Mouse (Mus musculus) layer of hippocampus, adult 18-20 months (tissue): ENCODE data around the gene Zfp281. TPM values are rescaled to one million over a fixed set of nuclear protein-coding genes. Genes with fewer than 3 reads are reported as not detected.

Experiments used
- DNase-seq, 2 experiments: peaks; one replicate each; pipeline ENCODE4 v3.0.0; 2022; ENCODE audit warnings: low spot score in 2 of 2
- long read RNA-seq: library from polyadenylated mRNA; stranded (forward); transcript quantifications from one replicate; pipeline ENCODE4 v2.0.0, GENCODE M21; 2021
- total RNA-seq, 2 experiments: library from RNA; stranded (reverse); gene quantifications; 2 replicates each; pipeline ENCODE4 v1.2.3; 2021

Zfp281 gene
- 10 to 100 TPM; 33.1 to 36.0 TPM for total RNA-seq
- long read RNA-seq, full-length matches to known transcripts: 46 of 68 reads
- long read RNA-seq, partial matches to known transcripts: 0 of 68 reads
- long read RNA-seq, other reads (novel, unspliced or antisense): 22 of 68 reads

DNA sequence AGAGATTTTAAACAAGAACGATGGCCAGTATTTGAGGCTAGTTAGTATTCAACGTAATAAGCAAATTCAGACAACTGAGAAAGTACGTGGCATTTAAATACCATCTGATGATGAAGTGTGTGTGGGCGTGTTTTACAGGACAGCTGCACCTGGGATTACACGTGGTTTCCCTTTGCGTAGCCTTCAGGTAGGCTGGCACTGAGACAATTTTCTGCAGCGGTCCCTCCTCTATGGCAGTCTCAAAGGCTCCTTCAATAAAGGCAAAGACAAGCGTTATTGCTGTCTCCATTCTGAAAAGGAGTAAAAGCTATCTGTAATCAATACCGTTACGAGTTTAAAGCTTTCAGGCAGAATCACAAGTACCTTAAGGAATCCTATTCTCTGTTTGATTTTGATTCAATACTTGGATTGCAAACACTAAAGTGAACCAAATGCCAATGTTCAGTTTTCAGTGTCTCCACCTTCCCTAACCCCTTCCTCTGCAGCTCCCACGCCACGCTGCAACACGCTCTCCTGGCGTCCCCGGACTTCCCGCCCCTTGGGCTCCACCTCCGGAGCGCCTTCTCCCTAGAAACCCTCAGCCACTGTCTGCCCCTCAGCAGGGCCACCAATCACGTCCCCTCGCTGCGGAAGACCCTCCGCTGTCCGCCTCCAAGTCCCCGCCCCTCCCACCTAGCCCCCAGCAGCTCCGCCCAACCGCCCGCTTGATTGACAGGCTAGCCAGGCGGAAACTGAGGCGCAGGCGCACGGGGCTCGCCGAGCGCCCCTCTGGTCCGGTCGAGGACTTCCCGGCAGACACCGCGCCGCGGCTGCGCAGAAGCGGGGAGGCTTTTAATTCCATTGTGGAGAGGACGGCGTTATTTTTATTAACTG, at the start of gene Zfp281:
TSS of gene Zfp281 (plus strand) at position 756 of the 873 bp plus-strand sequence.
- peak; percentile 96 to 97 for DNase-seq

DNA sequence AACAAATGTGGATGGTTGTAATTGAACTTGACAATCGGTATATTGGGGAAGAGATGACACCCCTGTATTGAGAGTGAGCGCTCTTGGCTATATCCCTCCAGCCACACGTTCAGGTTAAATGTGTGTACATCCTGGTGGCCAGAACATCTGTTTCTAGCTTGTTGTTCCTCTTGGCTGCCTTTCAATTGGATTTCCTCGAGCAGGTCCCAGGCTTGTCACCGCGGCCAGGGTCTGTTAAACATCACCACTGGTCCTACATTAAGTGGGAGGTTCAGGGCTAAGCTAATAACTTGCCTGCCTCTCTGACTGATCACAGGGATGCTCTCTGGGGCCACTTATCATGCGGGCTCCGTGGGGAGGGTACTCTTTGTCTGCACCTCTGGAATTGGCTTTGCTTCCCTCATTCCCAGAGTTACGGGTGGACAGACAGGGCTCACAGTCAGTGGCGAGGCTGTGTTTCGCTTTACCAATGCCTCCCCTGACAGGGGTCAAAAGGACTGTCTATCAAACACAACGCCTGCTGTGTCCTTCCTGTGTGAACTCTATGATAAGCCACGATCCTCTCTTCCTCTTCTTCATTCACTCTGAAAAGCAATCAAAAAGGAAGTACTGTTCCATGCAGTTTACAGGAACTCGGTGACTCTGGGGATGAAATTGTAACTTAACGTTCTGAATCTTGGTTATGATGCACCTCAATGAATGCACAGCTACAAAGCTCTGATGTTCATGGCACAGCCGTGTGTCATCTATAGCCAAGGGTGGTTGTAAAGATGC, 46.6 kb upstream of the Zfp281 start:
- DNase-seq: no peak

DNA sequence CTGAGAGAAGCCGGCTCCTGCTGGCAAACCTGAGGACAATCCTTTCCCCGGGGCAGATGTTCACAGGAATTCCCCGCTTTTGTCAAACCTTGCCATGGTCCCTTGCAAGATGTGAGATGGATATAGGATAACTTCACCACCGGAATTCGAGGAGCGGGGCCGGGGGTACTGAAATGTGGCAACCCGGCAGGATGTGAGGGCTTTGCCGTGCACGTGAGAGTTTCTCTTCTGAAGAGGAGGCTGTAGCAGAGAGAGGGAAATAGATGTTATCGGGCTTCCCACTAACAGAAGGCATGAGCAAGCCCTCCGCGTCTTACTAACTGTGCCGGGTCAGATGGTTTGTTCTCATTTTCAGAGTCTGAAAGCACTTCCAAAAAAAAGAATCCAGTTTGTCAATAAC, 45.3 kb upstream of the Zfp281 start:
- DNase-seq: no peak

DNA sequence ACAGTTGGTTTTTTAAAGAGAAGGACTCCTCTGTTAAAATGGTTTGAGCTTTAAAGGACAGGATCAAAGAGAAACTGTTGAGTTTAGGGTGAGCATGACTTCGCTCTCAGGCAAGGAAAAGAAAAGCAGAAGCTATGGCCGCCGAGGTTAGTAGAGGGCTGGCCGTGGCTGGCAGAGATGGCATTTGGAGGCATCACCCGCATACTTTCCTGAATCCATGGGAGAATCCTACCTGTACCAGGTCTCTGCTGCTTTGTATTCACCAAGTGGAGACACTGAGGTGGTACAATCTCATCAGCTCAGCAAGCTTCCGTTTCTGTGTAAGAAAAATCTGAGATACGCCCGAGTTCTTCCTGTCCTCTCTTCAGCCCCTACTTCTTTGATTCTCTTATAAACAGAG, 44.4 kb upstream of the Zfp281 start:
- DNase-seq: no peak

DNA sequence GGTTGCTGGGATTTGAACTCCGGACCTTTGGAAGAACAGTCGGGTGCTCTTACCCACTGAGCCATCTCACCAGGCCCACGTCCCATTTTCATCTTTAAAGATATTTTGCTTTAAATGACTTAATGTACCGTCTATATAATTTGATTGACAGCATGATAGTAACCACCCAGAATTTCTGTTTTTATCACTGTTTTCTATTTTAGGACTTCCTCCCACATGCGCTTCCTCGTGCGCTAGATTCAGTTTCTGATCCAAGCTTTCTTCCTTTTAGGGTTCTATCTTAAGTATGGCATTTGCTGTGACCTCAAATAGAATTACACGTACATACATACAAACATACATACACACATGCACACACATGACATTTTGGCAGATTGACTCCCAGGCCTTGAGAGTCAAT, 42.9 kb upstream of the Zfp281 start:
- DNase-seq: no peak

DNA sequence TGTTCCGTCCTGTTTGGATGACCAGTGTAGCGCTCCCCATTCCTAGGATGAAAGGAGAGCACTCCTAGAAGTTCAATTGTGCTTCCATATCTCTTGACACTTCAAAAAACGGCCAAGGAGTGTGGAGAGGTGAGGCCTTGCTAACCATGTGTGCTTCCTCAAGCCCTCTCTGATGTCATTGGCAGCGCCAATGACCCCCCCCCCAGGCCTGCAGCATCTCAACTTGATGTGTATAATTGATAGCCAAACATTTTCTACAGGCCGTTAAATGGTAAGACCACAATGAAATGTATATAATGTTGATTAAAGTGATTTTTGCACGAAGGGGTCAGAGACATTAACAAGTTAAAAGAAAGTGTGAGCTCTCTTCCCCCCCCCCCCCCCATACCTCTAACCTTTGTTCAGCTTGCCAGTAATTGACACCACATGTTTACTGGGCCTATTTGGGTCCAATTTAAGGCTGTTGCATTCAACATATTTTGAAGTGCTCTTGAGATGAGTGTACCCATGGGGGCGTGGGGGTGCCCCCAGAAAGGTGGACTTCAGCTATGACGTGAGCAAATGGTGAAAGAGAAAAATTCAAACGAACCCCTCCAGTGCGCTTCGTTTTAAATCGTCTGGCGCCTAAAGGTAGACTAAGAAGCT, 36.8 kb upstream of the Zfp281 start:
- DNase-seq: no peak

DNA sequence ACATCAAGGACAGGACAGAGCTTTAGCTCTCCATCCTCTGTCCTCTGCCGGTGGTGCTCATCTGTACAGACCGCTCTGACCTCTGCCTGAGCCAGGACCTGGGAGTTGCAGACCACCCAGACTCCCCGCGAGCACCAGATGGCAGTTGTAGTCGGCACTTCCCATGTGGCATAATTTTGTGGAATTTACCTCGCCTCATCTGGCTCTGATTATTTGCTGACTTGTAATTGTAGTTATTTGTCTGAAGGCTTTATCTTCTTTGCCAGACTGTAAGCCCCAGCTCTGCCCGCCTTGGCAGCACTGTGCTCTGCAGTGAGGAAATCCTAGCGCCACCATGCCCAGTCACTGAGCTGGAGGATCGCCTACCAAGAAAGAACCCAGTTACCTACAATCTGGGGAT, 35.8 kb upstream of the Zfp281 start:
- DNase-seq: no peak

DNA sequence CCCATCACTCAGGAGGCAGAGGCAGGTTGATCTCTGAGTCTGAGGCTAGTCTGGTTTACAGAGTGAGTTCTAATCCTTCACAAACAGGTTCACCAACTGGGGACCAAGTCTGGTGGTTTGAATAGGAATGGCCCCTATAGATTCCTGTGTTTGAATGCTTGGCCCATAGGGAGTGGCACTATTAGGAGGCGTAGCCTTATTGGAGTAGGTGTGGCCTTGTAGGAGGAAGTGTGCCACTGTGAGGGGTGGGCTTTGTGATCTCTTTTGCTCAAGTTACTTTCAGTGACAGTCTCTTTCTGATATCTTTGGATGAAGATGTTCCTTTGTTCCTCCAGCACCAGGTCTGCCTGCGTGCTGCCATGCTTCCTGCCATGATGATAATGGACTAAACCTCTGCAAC, 32.0 kb upstream of the Zfp281 start:
- no peak for DNase-seq

DNA sequence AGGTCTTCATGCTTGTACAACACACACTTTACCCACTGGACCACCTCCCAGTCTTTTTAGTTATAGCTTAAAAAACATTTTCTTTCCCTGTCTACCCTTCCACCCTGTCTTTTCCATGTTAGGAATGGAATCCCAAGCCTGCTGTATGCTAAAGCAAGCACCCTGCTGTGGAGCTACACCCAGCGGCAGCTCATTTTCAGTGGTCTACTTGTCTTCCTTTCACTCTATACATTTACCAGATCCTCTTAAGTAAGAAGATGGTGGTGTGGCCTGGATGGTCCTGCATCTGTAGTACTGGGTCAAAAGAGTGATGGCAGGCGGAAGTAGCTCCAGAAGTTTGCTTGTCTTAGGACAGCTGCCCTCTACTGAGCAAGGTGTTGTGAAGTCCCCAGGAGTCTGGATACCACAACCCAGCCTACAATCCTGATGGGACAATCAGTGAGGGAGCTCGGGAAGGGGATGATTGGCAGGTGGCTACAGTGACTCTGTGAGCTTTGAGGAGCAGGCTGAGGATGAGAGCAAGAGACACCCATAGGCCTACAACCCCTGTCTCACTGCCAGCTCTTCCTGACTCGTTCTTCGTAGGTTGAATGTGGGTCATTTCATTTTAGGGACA, 30.4 kb upstream of the Zfp281 start:
- no peak for DNase-seq

DNA sequence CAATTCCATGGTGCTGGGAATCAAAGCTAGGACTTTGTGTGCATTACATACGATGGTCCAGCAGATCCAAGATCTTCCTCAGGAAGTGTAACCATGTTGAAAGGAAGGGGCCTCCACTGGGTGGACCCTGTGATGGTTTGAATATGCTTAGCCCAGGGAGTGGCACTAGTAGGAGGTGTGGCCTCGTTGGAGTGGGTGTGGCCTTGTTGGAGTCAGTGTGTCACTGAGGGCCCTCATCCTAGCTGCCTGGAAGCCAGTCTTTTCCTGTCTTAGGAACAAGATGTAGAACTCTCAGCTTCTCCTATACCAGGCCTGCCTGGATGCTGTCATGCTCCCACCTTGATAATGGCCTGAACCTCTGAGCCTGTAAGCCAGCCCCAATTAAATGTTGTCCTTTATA, 27.9 kb upstream of the Zfp281 start:
- DNase-seq: no peak

DNA sequence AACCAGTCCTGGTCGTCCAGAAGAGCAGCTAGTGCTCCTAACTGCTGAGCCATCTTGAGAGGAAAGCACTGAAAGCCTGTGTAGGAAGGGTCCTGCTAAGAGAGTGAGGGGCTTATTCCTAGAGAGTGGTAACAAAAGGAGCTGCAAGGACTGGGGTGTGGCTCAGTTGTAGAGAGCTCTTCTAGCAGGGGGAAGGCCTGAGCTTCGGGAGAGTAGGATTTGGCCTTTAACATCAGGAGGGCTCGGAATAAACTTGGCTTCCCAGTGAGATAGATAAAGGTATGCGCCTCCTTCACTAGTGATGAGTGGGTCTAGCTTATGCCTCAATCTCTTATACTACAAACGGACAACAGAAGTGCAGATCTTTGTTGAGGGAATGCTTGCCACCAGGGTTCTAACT, 26.4 kb upstream of the Zfp281 start:
- DNase-seq: no peak

DNA sequence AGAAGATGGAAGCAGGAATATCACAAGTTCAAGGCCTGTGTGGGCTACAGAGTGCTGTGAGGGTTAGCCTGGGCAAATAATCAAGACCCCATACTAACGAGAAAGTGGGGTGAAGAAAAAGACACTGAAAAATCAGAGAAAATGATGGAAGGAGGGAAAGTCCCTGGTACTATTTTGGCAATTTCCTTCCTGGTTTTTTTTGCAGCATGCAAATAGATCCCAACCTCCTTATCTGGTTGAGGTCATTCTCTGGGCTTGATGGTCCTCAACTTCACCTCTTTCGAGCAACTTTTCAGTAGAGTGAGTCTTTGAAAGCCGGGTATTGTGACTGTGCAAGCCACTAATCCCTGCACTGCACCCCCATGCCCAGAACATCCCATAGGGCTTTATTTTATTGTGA, 24.6 kb upstream of the Zfp281 start:
- DNase-seq: no peak

DNA sequence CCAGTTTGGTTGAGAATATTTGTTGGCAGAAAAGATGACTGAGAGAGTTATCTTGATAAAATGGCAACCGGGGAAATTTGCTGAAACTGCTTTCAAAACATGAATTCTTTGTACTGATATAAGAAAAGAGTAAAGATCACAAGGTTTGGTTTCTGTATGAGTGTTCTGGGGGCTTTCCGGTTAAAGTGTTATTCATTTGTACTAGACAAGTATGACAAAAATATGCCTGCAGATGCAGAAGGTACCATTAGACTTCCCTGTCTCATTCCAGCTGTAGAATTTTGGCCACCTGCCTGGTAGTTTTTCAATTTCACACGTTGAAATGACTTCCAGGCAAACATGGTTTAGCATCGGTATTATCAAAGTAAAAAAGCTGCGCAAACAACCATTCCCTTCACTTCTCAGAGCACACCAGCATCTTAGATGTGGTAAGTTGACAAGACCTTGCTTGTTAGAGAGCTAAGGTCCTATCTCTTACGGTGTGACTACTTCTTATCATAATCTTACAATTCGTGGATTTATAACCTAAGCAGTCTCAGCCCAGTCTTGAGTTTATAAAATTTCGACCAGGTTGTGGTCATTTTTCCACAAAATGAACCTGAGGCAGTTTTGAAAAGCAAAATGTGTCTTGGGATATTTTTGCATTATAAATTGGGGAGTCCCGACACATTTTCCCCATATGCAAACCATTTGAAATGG, 23.9 kb upstream of the Zfp281 start:
- no peak for DNase-seq

DNA sequence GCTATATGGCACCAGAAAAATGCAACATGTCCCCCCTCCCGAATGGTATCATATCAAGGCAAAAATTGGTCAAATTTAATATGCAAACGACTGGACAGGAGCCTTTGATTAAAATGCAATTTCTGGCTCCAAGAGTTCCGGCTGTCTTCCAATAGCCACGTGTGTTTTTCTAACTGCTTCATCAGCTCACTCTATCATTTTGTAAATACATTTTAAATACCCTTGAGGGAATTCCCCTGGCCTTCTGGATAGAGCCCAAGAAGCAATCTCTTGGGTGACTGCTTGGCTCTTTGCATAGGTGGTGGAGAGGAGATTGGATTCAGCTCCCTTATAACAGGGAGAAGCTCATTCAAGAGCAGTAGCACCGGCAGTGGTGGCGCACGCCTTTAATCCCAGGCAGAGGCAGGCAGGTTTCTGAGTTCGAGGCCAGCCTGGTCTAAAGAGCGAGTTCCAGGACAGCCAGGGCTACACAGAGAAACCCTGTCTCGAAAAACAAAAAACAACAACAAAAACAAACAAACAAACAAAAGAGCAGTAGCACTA, 23.3 kb upstream of the Zfp281 start:
- DNase-seq: no peak

DNA sequence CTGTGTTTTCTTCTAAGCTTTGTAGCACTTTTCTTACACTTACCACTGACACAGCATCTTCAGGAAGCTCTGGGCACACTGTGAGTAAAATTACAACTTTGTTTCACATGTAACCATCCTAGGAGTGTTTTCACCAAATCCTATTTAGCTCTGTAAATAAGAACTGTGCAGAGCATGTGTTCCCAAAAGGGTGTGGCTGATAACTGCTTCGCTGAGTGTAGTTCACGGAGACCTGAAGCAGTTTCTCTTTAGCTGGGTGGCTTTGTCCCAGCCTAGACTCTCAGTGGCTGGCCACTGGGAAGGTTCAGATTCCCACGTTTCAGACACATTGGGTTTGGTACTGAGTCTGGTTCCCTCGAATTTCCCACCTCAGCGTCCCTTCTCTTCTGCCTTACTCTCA, 22.4 kb upstream of the Zfp281 start:
- DNase-seq: no peak

DNA sequence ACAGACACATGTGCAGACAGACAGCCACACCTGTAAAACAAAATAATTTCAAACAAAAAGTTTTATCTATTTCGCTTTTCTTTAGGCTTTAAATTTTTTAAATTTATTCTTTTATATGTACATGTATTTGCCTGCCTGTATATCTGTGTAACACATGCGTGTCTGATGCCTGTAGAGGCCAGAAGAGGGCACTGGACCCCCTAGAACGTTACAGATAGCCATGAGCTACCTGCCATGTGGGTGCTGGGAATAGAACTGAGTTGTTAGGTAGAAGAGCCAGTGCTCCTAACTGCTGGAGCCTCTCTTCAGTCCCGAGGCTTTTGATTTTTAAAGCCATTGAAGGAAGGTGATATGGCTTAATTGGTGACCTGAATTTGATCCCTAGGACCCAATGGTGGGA, 20.5 kb upstream of the Zfp281 start:
- no peak for DNase-seq

DNA sequence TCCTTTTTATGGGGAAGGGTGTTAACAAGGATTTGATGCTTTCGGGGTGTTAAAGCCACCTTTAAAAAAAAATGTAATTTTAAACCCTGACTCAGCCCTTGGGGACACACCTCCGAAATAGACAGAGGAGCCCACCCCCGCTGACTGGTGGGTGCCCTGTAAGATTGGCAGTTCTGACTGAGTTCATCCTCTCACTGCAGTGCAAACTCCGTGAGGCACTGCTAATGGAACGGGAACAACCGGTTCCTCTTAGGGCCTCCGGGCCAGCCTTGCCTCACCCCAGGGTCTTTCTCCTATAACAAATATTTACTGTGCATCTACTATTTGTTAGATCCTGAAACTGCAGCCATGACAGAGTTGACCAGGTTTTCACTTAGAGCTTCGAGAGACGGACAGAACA, 18.9 kb upstream of the Zfp281 start:
- DNase-seq: no peak

DNA sequence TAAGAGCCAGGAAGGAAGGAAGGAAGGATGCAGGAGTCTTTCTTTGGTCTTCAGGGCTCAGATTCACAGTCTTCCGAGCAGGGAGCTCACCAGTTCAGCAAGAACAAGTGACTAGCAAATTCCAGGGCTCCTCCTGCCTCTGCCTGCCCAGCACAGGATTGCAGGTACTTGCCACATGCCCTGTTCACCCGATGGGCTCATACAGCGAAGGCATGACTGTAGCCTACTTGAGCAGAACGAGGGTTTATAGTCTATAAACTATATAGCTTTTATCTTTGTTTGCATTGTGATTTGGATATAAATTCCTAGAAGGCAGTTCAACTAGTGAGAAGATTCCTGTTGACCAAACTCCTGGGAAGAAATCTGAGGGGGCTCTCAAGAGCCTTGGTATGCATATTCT, 18.4 kb upstream of the Zfp281 start:
- DNase-seq: no peak

DNA sequence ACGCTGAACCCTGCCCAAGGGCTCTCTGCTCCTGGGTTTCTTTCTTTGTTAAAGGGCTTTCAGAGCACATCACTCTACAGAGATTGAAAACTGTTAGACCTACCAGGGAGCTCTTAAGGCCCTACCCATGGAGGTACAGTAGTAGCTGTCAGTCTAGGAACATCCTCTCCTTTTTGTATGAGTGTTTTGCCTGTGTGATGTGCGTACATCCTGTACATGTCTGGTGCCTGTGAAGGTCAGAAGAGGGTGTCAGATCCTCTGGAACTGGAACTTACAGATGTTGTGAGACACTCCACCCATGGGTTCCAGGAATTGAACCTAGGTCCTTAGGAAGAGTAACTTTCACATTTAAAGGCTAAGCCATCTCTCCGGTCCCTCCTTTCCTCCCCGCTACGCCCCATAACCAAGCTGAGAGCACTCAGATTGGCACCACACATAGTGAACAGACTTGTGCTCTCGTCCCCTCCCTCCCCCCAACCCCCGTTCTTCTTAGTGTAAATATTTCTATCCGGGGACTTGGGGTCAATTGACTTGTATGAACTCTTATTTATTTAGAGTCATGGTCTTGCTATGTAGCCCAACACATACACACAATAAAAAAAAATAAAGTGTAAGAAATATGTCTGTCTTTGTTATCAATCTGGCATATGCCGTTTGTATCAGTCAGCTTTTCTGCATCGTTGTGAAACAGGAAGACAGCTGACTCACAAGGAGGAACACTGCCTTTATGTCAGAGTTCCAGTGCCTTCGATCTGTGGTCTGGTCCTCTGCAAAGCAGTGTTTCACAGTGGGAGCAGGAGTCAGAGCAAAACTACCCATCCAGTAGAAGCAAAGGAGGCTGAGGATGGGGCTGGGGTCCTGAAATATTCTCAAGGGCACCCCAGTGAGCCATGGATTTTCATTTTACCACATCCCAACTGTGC, 16.1 kb upstream of the Zfp281 start:
- DNase-seq: no peak
